Mouse (Mus musculus): ENCODE results near the gene Grik5. TPM values are rescaled to one million over a fixed set of nuclear protein-coding genes. Genes with fewer than 3 reads are reported as not detected.

The Grik5 gene
- polyA plus RNA-seq, 1 experiment from 2014 or later, result 8.7 TPM

DNA sequence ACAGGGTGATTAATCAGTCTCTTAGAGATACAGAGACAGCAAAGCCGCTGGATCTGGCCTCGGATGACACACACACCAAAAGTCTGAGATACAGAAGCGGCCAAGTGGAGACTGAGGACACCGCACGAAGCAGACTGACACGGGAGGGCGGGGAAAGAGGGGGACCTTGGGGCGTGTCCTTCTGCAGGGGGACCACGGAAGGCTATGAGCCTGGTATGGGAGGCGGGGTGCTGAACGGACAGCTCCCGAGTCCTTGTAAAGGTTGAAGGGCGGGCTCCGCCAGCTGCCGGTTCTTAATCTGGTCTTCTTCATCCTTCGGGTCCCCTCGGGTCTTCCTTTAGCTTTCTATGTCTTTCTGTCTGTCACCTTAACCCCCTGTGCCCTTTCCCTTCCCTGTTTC lies 63.5 kb downstream of the Grik5 start:
- peaks cover 41% of the 10 kb centered on the region for H3K4me1 ChIP-seq
- DNase-seq (ENCODE audit: low spot score), result peak; percentile 89
- no peak overlapping the region for H3K27ac ChIP-seq
- under 1% methylated on average over 17 of the region's 17 CpGs for WGBS
- no peak overlapping the region for H3K4me3 ChIP-seq
- H3K9me3 ChIP-seq (replicated peaks), result no peaks in the 10 kb centered on the region
- H3K36me3 ChIP-seq, result peaks cover 15% of the 10 kb centered on the region
- peaks cover 100% of the 10 kb centered on the region for H3K27me3 ChIP-seq (ENCODE audit: low read depth, poor library complexity, severe bottlenecking)

- Histone ChIP-seq H3K36me3 (peaks cover 7% of the 10 kb centered on the region; the same call in 1 of the 2 replicates), H3K4me1 (peaks cover 41% of the 10 kb centered on the region), H3K4me3 (no peak overlapping the region), H3K27ac (no peak overlapping the region), H3K9me3 (replicated peaks) (no peaks in the 10 kb centered on the region), H3K27me3 (ENCODE audit: low read depth, poor library complexity, severe bottlenecking) (peaks cover 100% of the 10 kb centered on the region)
- 26% methylated on average over 8 of the region's 8 CpGs for WGBS
- DNase-seq (ENCODE audit: low spot score), result no peak
Observed at GRCm38 (mm10) chr7:25007609-25008374, 64.4 kb downstream of the Grik5 start.

DNA sequence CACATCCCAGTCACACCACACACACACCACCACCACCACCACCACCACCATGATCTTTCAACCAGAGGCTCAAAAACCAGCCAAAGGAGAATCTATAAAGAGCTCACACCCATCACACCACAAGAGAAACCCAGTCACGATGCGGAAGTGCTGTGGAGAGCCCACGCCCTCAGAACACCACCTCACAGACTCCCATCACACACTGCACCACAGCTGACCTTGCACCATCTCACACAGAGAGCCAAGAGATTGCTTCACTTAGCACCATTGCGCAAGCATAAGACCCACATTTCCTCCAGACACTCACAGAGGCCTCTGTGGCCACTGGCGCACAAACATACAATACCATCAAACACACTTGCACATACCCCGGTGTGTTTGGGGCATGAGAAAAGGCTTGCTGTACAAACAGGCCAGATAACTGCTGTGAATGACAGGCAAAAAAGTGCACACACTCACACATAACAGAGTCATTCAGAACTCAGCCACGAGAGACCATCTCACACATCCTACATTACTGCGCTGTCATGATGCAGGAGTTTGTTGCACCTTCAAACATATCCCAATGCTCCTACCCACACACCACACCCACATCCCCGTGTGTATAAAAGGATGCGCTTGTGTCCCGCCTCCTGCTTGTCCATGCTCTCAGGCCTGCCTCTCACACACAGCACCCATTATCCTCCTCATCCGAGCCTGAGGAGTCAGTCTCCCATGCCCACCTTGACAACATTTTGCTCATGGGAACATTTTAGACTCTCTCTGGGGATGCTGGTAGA lies 65.4 kb downstream of the Grik5 start:
- peaks cover 100% of the 10 kb centered on the region for H3K27me3 ChIP-seq (ENCODE audit: low read depth, poor library complexity, severe bottlenecking)
- no peaks in the 10 kb centered on the region for H3K9me3 ChIP-seq (replicated peaks)
- WGBS, result 86% methylated on average over 12 of the region's 12 CpGs
- H3K27ac ChIP-seq, result no peak overlapping the region
- DNase-seq (ENCODE audit: low spot score), result no peak
- peaks cover 41% of the 10 kb centered on the region for H3K4me1 ChIP-seq
- H3K4me3 ChIP-seq, result no peak overlapping the region
- no peaks in the 10 kb centered on the region for H3K36me3 ChIP-seq

- peak overlapping the region; percentile 48 for H3K4me3 ChIP-seq
- H3K9me3 ChIP-seq (replicated peaks), result no peaks in the 10 kb centered on the region
- DNase-seq (ENCODE audit: low spot score), result no peak
- peaks cover 41% of the 10 kb centered on the region for H3K4me1 ChIP-seq
- H3K36me3 ChIP-seq, result no peaks in the 10 kb centered on the region
- peaks cover 94% of the 10 kb centered on the region for H3K27me3 ChIP-seq (ENCODE audit: low read depth, poor library complexity, severe bottlenecking)
- no peak overlapping the region for H3K27ac ChIP-seq
- WGBS, result 69% methylated on average over 3 of the region's 3 CpGs
Observed at GRCm38 (mm10) chr7:25006171-25006570, 66.0 kb downstream of the Grik5 start.

- Histone ChIP-seq H3K36me3 (no peaks in the 10 kb centered on the region), H3K9me3 (replicated peaks) (no peaks in the 10 kb centered on the region), H3K4me3 (peak within 1 kb of the TSS; percentile 48), H3K4me1 (peaks cover 36% of the 10 kb centered on the region), H3K27ac (no peak within 1 kb of the TSS), H3K27me3 (ENCODE audit: low read depth, poor library complexity, severe bottlenecking) (peaks cover 88% of the 10 kb centered on the region)
- peak; percentile 44 for DNase-seq (ENCODE audit: low spot score)
- WGBS, result 2% methylated on average over 54 of the region's 54 CpGs
Observed at GRCm38 (mm10) chr7:25005421-25006065, 66.6 kb downstream of the Grik5 start, which contains the start of gene Atp1a3. Gene Atp1a3 (minus strand): TSS chr7:25005958.

DNA sequence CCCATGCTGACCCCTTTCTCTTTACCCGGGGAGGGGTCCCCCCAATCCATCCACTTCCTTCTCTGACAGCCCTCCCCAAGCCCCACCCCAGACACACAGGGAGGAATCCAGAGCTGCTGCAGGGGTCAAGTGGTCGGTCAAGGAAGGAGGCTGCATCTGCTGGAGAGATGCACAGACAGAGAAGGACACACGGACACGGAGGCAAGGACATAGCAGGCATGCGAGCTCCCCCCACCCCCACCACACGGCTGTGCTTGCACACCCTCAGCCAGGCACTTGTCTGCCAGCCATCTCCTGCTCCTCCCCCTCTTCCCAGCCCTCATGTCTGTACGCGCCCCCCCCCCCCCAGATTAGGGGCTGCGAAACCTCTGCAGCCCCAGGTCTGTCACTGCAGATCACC lies 67.3 kb downstream of the Grik5 start:
- no peak overlapping the region for H3K27ac ChIP-seq
- peak overlapping the region; percentile 48; the same call in 1 of the 2 replicates for H3K4me3 ChIP-seq
- no peak for DNase-seq (ENCODE audit: low spot score)
- H3K9me3 ChIP-seq (replicated peaks), result no peaks in the 10 kb centered on the region
- H3K27me3 ChIP-seq (ENCODE audit: low read depth, poor library complexity, severe bottlenecking), result peaks cover 80% of the 10 kb centered on the region
- WGBS, result 38% methylated on average over 8 of the region's 9 CpGs
- no peaks in the 10 kb centered on the region for H3K36me3 ChIP-seq
- H3K4me1 ChIP-seq, result peaks cover 29% of the 10 kb centered on the region

- Histone ChIP-seq H3K27me3 (ENCODE audit: low read depth, poor library complexity, severe bottlenecking) (peaks cover 71% of the 10 kb centered on the region), H3K4me3 (no peak overlapping the region), H3K4me1 (peaks cover 20% of the 10 kb centered on the region), H3K27ac (no peak overlapping the region), H3K9me3 (replicated peaks) (no peaks in the 10 kb centered on the region), H3K36me3 (no peaks in the 10 kb centered on the region)
- 89% methylated on average over 8 of the region's 8 CpGs for WGBS
- DNase-seq (ENCODE audit: low spot score), result no peak
Observed at GRCm38 (mm10) chr7:25003820-25004388, 68.2 kb downstream of the Grik5 start.

GRCm38 (mm10) chr7:25003291-25003690 lies 68.9 kb downstream of the Grik5 start:
- H3K27me3 ChIP-seq (ENCODE audit: low read depth, poor library complexity, severe bottlenecking), result peaks cover 65% of the 10 kb centered on the region
- no peaks in the 10 kb centered on the region for H3K36me3 ChIP-seq
- 68% methylated on average over 11 of the region's 11 CpGs for WGBS
- no peak for DNase-seq (ENCODE audit: low spot score)
- H3K9me3 ChIP-seq (replicated peaks), result no peaks in the 10 kb centered on the region
- no peak overlapping the region for H3K4me3 ChIP-seq
- H3K27ac ChIP-seq, result no peak overlapping the region
- H3K4me1 ChIP-seq, result peaks cover 16% of the 10 kb centered on the region

- WGBS, result 73% methylated on average over 12 of the region's 12 CpGs
- Histone ChIP-seq H3K4me1 (peaks cover 11% of the 10 kb centered on the region), H3K9me3 (replicated peaks) (no peaks in the 10 kb centered on the region), H3K4me3 (no peak overlapping the region), H3K27ac (no peak overlapping the region), H3K36me3 (no peaks in the 10 kb centered on the region), H3K27me3 (ENCODE audit: low read depth, poor library complexity, severe bottlenecking) (peaks cover 39% of the 10 kb centered on the region)
- DNase-seq (ENCODE audit: low spot score), result no peak
Observed at GRCm38 (mm10) chr7:25000711-25001110, 71.4 kb downstream of the Grik5 start.

DNA sequence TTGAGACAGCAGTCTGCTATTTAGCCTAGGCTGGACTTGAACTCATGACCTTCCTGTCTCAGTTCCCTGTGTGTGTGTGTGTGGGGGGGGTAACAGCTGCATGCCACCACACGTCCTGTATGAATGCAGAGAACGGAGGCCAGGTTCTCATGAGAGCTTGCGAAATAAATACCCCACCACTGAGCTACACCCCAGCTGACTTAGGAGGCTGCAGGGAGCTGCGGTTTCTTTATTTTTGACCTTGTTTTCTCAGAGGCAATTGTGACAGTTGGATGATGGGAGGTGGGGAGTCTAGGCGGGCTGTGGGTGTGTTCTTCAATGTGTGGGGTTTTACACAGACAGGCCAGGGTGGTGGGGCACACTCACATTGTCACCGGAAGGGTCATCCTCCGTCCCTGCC lies 71.9 kb downstream of the Grik5 start:
- no peak for DNase-seq (ENCODE audit: low spot score)
- Histone ChIP-seq H3K4me3 (no peak overlapping the region), H3K36me3 (no peaks in the 10 kb centered on the region), H3K9me3 (replicated peaks) (no peaks in the 10 kb centered on the region), H3K4me1 (peaks cover 6% of the 10 kb centered on the region), H3K27ac (no peak overlapping the region), H3K27me3 (ENCODE audit: low read depth, poor library complexity, severe bottlenecking) (peaks cover 34% of the 10 kb centered on the region)
- WGBS, result 79% methylated on average over 7 of the region's 7 CpGs

GRCm38 (mm10) chr7:24993081-24993480 lies 79.1 kb downstream of the Grik5 start:
- no peak overlapping the region for H3K4me3 ChIP-seq
- DNase-seq (ENCODE audit: low spot score), result no peak
- H3K9me3 ChIP-seq (replicated peaks), result no peaks in the 10 kb centered on the region
- no peaks in the 10 kb centered on the region for H3K4me1 ChIP-seq
- peaks cover 5% of the 10 kb centered on the region; the same call in 1 of the 2 replicates for H3K27me3 ChIP-seq (ENCODE audit: low read depth, poor library complexity, severe bottlenecking)
- no peaks in the 10 kb centered on the region for H3K36me3 ChIP-seq
- WGBS, result 86% methylated on average over 6 of the region's 6 CpGs
- H3K27ac ChIP-seq, result no peak overlapping the region

GRCm38 (mm10) chr7:24990478-24990877 lies 81.7 kb downstream of the Grik5 start:
- Histone ChIP-seq H3K27me3 (ENCODE audit: low read depth, poor library complexity, severe bottlenecking) (peaks cover 5% of the 10 kb centered on the region; the same call in 1 of the 2 replicates), H3K4me3 (no peak overlapping the region), H3K9me3 (replicated peaks) (no peaks in the 10 kb centered on the region), H3K36me3 (no peaks in the 10 kb centered on the region), H3K4me1 (no peaks in the 10 kb centered on the region), H3K27ac (no peak overlapping the region)
- WGBS, result 86% methylated on average over 8 of the region's 8 CpGs
- no peak for DNase-seq (ENCODE audit: low spot score)
